Mouse (Mus musculus): ENCODE results near the gene Rprd1b.

GRCm38 (mm10) chr2:158122814-158123213, 94.5 kb downstream of the Rprd1b start:
- no peak for TF ChIP-seq CTCF (IDR thresholded peaks at IDR 0.05; ENCODE audit: extremely low read depth, insufficient read depth, insufficient read length, insufficient replicate concordance)
- TF ChIP-seq POLR2A (IDR thresholded peaks at IDR 0.05; ENCODE audit: low read depth, low read length) = no peak

Data from spleen, adult 2 months (tissue).